Mouse (Mus musculus) embryonic fibroblast, embryonic 13.5 days (primary cell): ENCODE results near the gene Ybx3.

Experiments used
- CTCF ChIP-seq: IDR thresholded peaks from 2 replicates; pipeline ENCODE4 v1.5.1; 2011; ENCODE audit warnings: mild to moderate bottlenecking, control low read depth, low read length, moderate library complexity, borderline replicate concordance; ENCODE audit not compliant: insufficient read depth
- POLR2A ChIP-seq: IDR thresholded peaks from 2 replicates; pipeline ENCODE4 v1.6.1; 2011; ENCODE audit warnings: low read depth, mild to moderate bottlenecking, control low read depth, low read length, moderate library complexity

GRCm38 (mm10) chr6:131388040-131389021 is at the start of gene Ybx3:
- no peak for TF ChIP-seq CTCF
- TF ChIP-seq POLR2A, result peak; percentile 57
